Mouse (Mus musculus): ENCODE measurements around the gene Wdr90. TPM values are rescaled to one million over a fixed set of nuclear protein-coding genes. Genes with fewer than 3 reads are reported as not detected.

The Wdr90 gene
- total and polyA plus RNA-seq, 3 experiments: 1.2 to 8.5 (median 1.3) TPM

DNA sequence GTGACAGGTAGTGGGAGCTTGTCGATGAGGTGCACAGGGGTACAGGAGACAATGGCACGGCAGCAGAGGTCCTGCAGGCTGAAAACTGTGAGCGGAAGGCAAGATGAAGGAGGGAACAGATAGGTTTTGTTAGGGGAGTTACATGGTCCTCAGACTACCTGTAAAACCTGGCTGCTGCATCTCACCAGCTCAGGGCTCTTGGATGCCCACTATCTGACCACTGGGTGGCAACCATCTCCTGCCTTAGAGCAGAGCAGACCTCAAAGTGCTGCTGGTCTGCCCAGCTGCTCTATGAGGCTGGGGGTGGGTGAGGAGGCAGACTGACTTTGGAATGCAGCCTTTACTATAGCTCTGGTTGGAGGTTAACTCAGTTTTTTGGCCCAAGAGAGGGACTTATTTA lies 22.5 kb upstream of the Wdr90 start:
- H3K4me3 ChIP-seq: no peak overlapping the region
- WGBS: 88% methylated on average over 3 of the region's 3 CpGs
- no peaks in the 10 kb centered on the region for H3K27me3 ChIP-seq (ENCODE audit: control insufficient read depth, insufficient read depth, low read length)
- no peaks in the 10 kb centered on the region for H3K79me2 ChIP-seq (replicated peaks; ENCODE audit: control insufficient read depth, insufficient read depth, low read length)
- TF ChIP-seq CTCF (IDR thresholded peaks at IDR 0.05) (no peak), EP300 (IDR thresholded peaks at IDR 0.05; ENCODE audit: insufficient read depth, low read depth, low read length) (no peak), POLR2A (IDR thresholded peaks at IDR 0.05; ENCODE audit: insufficient read depth, low read depth, low read length) (no peak)
- no peaks in the 10 kb centered on the region for H3K36me3 ChIP-seq (ENCODE audit: control insufficient read depth, insufficient read depth, low read length)
- intact Hi-C loops (cut with DNase I): no loop called here
- no peaks in the 10 kb centered on the region for H3K4me1 ChIP-seq (ENCODE audit: control insufficient read depth, insufficient read depth, low read length)
- DNase-seq: no peak
- no peak overlapping the region for H3K9ac ChIP-seq (ENCODE audit: low read depth, low read length)
- no peak overlapping the region for H3K27ac ChIP-seq

- 91% methylated on average over 8 of the region's 8 CpGs for WGBS
- H3K4me3 ChIP-seq: no peak overlapping the region
- no peaks in the 10 kb centered on the region for H3K27me3 ChIP-seq (ENCODE audit: control insufficient read depth, insufficient read depth, low read length)
- no peak for TF ChIP-seq POLR2A (IDR thresholded peaks at IDR 0.05; ENCODE audit: insufficient read depth, low read depth, low read length)
- TF ChIP-seq CTCF (IDR thresholded peaks at IDR 0.05): no peak
- no peak for TF ChIP-seq EP300 (IDR thresholded peaks at IDR 0.05; ENCODE audit: insufficient read depth, low read depth, low read length)
- H3K9ac ChIP-seq (ENCODE audit: low read depth, low read length): no peak overlapping the region
- DNase-seq: no peak
- H3K79me2 ChIP-seq (replicated peaks; ENCODE audit: control insufficient read depth, insufficient read depth, low read length): no peaks in the 10 kb centered on the region
- H3K36me3 ChIP-seq (ENCODE audit: control insufficient read depth, insufficient read depth, low read length): no peaks in the 10 kb centered on the region
- no peak overlapping the region for H3K27ac ChIP-seq
- intact Hi-C loops (cut with DNase I): no loop called here
- no peaks in the 10 kb centered on the region for H3K4me1 ChIP-seq (ENCODE audit: control insufficient read depth, insufficient read depth, low read length)
Measured at GRCm38 (mm10) chr17:25883268-25883667, 22.0 kb upstream of the Wdr90 start.

- intact Hi-C loops (cut with DNase I): no loop called here
- Histone ChIP-seq H3K4me1 (ENCODE audit: control insufficient read depth, insufficient read depth, low read length) (no peaks in the 10 kb centered on the region), H3K27ac (no peak overlapping the region), H3K27me3 (ENCODE audit: control insufficient read depth, insufficient read depth, low read length) (no peaks in the 10 kb centered on the region), H3K4me3 (no peak overlapping the region), H3K79me2 (replicated peaks; ENCODE audit: control insufficient read depth, insufficient read depth, low read length) (no peaks in the 10 kb centered on the region), H3K9ac (ENCODE audit: low read depth, low read length) (no peak overlapping the region), H3K36me3 (ENCODE audit: control insufficient read depth, insufficient read depth, low read length) (no peaks in the 10 kb centered on the region)
- TF ChIP-seq POLR2A (IDR thresholded peaks at IDR 0.05; ENCODE audit: insufficient read depth, low read depth, low read length) (no peak), CTCF (IDR thresholded peaks at IDR 0.05) (no peak), EP300 (IDR thresholded peaks at IDR 0.05; ENCODE audit: insufficient read depth, low read depth, low read length) (no peak)
- DNase-seq: no peak
- 67% methylated on average over 5 of the region's 5 CpGs for WGBS
Measured at GRCm38 (mm10) chr17:25882306-25882705, 21.0 kb upstream of the Wdr90 start.

DNA sequence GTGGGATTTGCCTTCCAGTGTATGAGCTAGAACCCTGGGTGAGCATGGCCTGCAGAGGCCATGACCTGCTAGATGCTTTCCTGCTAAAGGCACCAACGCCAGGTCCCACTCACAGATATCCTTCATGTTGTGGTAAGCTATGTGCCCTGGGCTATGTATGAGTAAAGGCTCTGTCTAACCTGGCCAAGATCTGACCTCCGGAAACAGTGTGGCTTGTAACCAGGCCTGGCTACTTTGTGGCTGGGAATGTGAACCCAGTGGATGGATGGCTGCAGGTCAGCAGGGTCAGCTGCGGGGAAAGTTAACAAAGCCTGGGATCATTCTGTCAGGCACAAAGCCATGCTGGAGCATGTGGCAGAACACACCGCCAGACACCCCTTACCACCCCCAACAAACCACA lies 20.4 kb upstream of the Wdr90 start:
- no peaks in the 10 kb centered on the region for H3K36me3 ChIP-seq (ENCODE audit: control insufficient read depth, insufficient read depth, low read length)
- no peaks in the 10 kb centered on the region for H3K79me2 ChIP-seq (replicated peaks; ENCODE audit: control insufficient read depth, insufficient read depth, low read length)
- WGBS: 82% methylated on average over 4 of the region's 4 CpGs
- no peak overlapping the region for H3K4me3 ChIP-seq
- TF ChIP-seq POLR2A (IDR thresholded peaks at IDR 0.05; ENCODE audit: insufficient read depth, low read depth, low read length) (no peak), EP300 (IDR thresholded peaks at IDR 0.05; ENCODE audit: insufficient read depth, low read depth, low read length) (no peak), CTCF (IDR thresholded peaks at IDR 0.05) (no peak)
- intact Hi-C loops (cut with DNase I): no loop called here
- no peak for DNase-seq
- H3K4me1 ChIP-seq (ENCODE audit: control insufficient read depth, insufficient read depth, low read length): no peaks in the 10 kb centered on the region
- no peak overlapping the region for H3K27ac ChIP-seq
- no peaks in the 10 kb centered on the region for H3K27me3 ChIP-seq (ENCODE audit: control insufficient read depth, insufficient read depth, low read length)
- H3K9ac ChIP-seq (ENCODE audit: low read depth, low read length): no peak overlapping the region

- intact Hi-C loops (cut with DNase I): no loop called here
- no peaks in the 10 kb centered on the region for H3K36me3 ChIP-seq (ENCODE audit: control insufficient read depth, insufficient read depth, low read length)
- no peaks in the 10 kb centered on the region for H3K27me3 ChIP-seq (ENCODE audit: control insufficient read depth, insufficient read depth, low read length)
- 0 out of 2 replicates have a peak, but pooled peaks cover 1% of the 10 kb centered on the region for H3K4me1 ChIP-seq (ENCODE audit: control insufficient read depth, insufficient read depth, low read length)
- WGBS: 33% methylated on average over 5 of the region's 5 CpGs
- DNase-seq: no peak
- H3K27ac ChIP-seq: no peak overlapping the region
- no peak overlapping the region for H3K4me3 ChIP-seq
- H3K9ac ChIP-seq (ENCODE audit: low read depth, low read length): no peak overlapping the region
- TF ChIP-seq POLR2A (IDR thresholded peaks at IDR 0.05; ENCODE audit: insufficient read depth, low read depth, low read length) (0 out of 2 replicates have a peak, but pooled peaks have one; percentile 9), CTCF (IDR thresholded peaks at IDR 0.05) (no peak), EP300 (IDR thresholded peaks at IDR 0.05; ENCODE audit: insufficient read depth, low read depth, low read length) (no peak)
- no peaks in the 10 kb centered on the region for H3K79me2 ChIP-seq (replicated peaks; ENCODE audit: control insufficient read depth, insufficient read depth, low read length)
Measured at GRCm38 (mm10) chr17:25880913-25881641, 19.8 kb upstream of the Wdr90 start.

- Histone ChIP-seq H3K4me1 (ENCODE audit: control insufficient read depth, insufficient read depth, low read length) (0 out of 2 replicates have a peak, but pooled peaks cover 1% of the 10 kb centered on the region), H3K4me3 (no peak within 1 kb of the TSS), H3K79me2 (replicated peaks; ENCODE audit: control insufficient read depth, insufficient read depth, low read length) (no peaks in the 10 kb centered on the region), H3K27ac (no peak within 1 kb of the TSS), H3K9ac (ENCODE audit: low read depth, low read length) (no peak within 1 kb of the TSS), H3K27me3 (ENCODE audit: control insufficient read depth, insufficient read depth, low read length) (no peaks in the 10 kb centered on the region), H3K36me3 (ENCODE audit: control insufficient read depth, insufficient read depth, low read length) (no peaks in the 10 kb centered on the region)
- 60% methylated on average over 5 of the region's 5 CpGs for WGBS
- intact Hi-C loops (cut with DNase I): no loop called here
- DNase-seq: no peak
- no peak for TF ChIP-seq CTCF (IDR thresholded peaks at IDR 0.05)
- TF ChIP-seq EP300 (IDR thresholded peaks at IDR 0.05; ENCODE audit: insufficient read depth, low read depth, low read length): no peak
- no peak for TF ChIP-seq POLR2A (IDR thresholded peaks at IDR 0.05; ENCODE audit: insufficient read depth, low read depth, low read length)
Measured at GRCm38 (mm10) chr17:25880196-25880910, 19.1 kb upstream of the Wdr90 start, which contains the start of gene Wfikkn1. TSS of gene Wfikkn1 (minus strand) at chr17:25880858.

Measured in heart, adult 2 months (tissue).